Mouse (Mus musculus) lung, postnatal 0 days (tissue): ENCODE measurements around the gene Raf1.

ENCODE experiments used
- CTCF ChIP-seq: IDR thresholded peaks from 2 replicates; pipeline ENCODE4 v1.5.1; 2016; ENCODE audit warnings: antibody characterized with exemption, mild to moderate bottlenecking
- EP300 ChIP-seq: IDR thresholded peaks from 2 replicates; pipeline ENCODE4 v1.6.1; 2016; ENCODE audit warnings: antibody characterized with exemption, mild to moderate bottlenecking, control low read depth

- TF ChIP-seq CTCF (no peak), EP300 (no peak)
Measured at GRCm38 (mm10) chr6:115610301-115610700, 66.1 kb downstream of the Raf1 start.
